Mouse (Mus musculus): Measurements from ENCODE around the gene Zfp385a. TPM values are rescaled to one million over a fixed set of nuclear protein-coding genes. Genes with fewer than 3 reads are reported as not detected.

The Zfp385a gene
- polyA plus RNA-seq, 1 experiment from 2014 or later: 27.5 TPM

GRCm38 (mm10) chr15:103375112-103375800, 35.4 kb upstream of the Zfp385a start:
- 80% methylated on average over 4 of the region's 4 CpGs for WGBS
- H3K9ac ChIP-seq (ENCODE audit: low read length): no peak overlapping the region
- no peak for ATAC-seq (ENCODE audit: insufficient read depth, low FRiP score, low TSS enrichment)

GRCm38 (mm10) chr15:103372461-103372860, 32.6 kb upstream of the Zfp385a start:
- ATAC-seq (ENCODE audit: insufficient read depth, low FRiP score, low TSS enrichment) (no peak), DNase-seq (ENCODE audit: low spot score) (no peak)

More at GRCm38 (mm10) chr15:103375112-103375800, 35.4 kb upstream of the Zfp385a start:
- Histone ChIP-seq H3K27ac (ENCODE audit: low read depth, low read length) (no peak overlapping the region), H3K36me3 (ENCODE audit: control insufficient read depth, insufficient read depth, low read length) (no peaks in the 10 kb centered on the region), H3K4me3 (ENCODE audit: low read depth, low read length) (no peak overlapping the region), H3K27me3 (ENCODE audit: control insufficient read depth, insufficient read depth, low read length) (no peaks in the 10 kb centered on the region), H3K4me2 (ENCODE audit: low read depth) (no peak overlapping the region), H3K4me1 (ENCODE audit: control insufficient read depth, insufficient read depth, low read length) (no peaks in the 10 kb centered on the region), H3K9me3 (ENCODE audit: control insufficient read depth, low read length) (no peaks in the 10 kb centered on the region)
- no peak for DNase-seq (ENCODE audit: low spot score)

GRCm38 (mm10) chr15:103371741-103372140, 31.8 kb upstream of the Zfp385a start:
- no peak for DNase-seq (ENCODE audit: low spot score)
- Histone ChIP-seq H3K4me2 (ENCODE audit: low read depth) (no peak overlapping the region), H3K9ac (ENCODE audit: low read length) (no peak overlapping the region), H3K4me1 (ENCODE audit: control insufficient read depth, insufficient read depth, low read length) (no peaks in the 10 kb centered on the region), H3K27ac (ENCODE audit: low read depth, low read length) (no peak overlapping the region), H3K27me3 (ENCODE audit: control insufficient read depth, insufficient read depth, low read length) (no peaks in the 10 kb centered on the region), H3K4me3 (ENCODE audit: low read depth, low read length) (no peak overlapping the region), H3K36me3 (ENCODE audit: control insufficient read depth, insufficient read depth, low read length) (no peaks in the 10 kb centered on the region), H3K9me3 (ENCODE audit: control insufficient read depth, low read length) (no peaks in the 10 kb centered on the region)
- ATAC-seq (ENCODE audit: insufficient read depth, low FRiP score, low TSS enrichment): no peak
- 96% methylated on average over 1 of the region's 1 CpGs for WGBS

More at GRCm38 (mm10) chr15:103372461-103372860, 32.6 kb upstream of the Zfp385a start:
- Histone ChIP-seq H3K4me3 (ENCODE audit: low read depth, low read length) (no peak overlapping the region), H3K27ac (ENCODE audit: low read depth, low read length) (no peak overlapping the region), H3K36me3 (ENCODE audit: control insufficient read depth, insufficient read depth, low read length) (no peaks in the 10 kb centered on the region), H3K27me3 (ENCODE audit: control insufficient read depth, insufficient read depth, low read length) (no peaks in the 10 kb centered on the region), H3K9ac (ENCODE audit: low read length) (no peak overlapping the region), H3K9me3 (ENCODE audit: control insufficient read depth, low read length) (no peaks in the 10 kb centered on the region), H3K4me1 (ENCODE audit: control insufficient read depth, insufficient read depth, low read length) (no peaks in the 10 kb centered on the region), H3K4me2 (ENCODE audit: low read depth) (no peak overlapping the region)

GRCm38 (mm10) chr15:103371208-103371607, 31.3 kb upstream of the Zfp385a start:
- DNase-seq (ENCODE audit: low spot score) (no peak), ATAC-seq (ENCODE audit: insufficient read depth, low FRiP score, low TSS enrichment) (no peak)
- Histone ChIP-seq H3K27ac (ENCODE audit: low read depth, low read length) (no peak overlapping the region), H3K4me2 (ENCODE audit: low read depth) (no peak overlapping the region), H3K9me3 (ENCODE audit: control insufficient read depth, low read length) (no peaks in the 10 kb centered on the region), H3K4me3 (ENCODE audit: low read depth, low read length) (no peak overlapping the region), H3K36me3 (ENCODE audit: control insufficient read depth, insufficient read depth, low read length) (no peaks in the 10 kb centered on the region), H3K4me1 (ENCODE audit: control insufficient read depth, insufficient read depth, low read length) (no peaks in the 10 kb centered on the region), H3K27me3 (ENCODE audit: control insufficient read depth, insufficient read depth, low read length) (no peaks in the 10 kb centered on the region), H3K9ac (ENCODE audit: low read length) (no peak overlapping the region)
- whole genome bisulfite sequencing: 24% methylated on average over 2 of the region's 2 CpGs

GRCm38 (mm10) chr15:103370462-103370861, 30.6 kb upstream of the Zfp385a start:
- Histone ChIP-seq H3K4me2 (ENCODE audit: low read depth) (no peak overlapping the region), H3K27me3 (ENCODE audit: control insufficient read depth, insufficient read depth, low read length) (no peaks in the 10 kb centered on the region), H3K27ac (ENCODE audit: low read depth, low read length) (no peak overlapping the region), H3K9ac (ENCODE audit: low read length) (no peak overlapping the region), H3K4me3 (ENCODE audit: low read depth, low read length) (no peak overlapping the region), H3K36me3 (ENCODE audit: control insufficient read depth, insufficient read depth, low read length) (no peaks in the 10 kb centered on the region), H3K9me3 (ENCODE audit: control insufficient read depth, low read length) (no peaks in the 10 kb centered on the region), H3K4me1 (ENCODE audit: control insufficient read depth, insufficient read depth, low read length) (peaks cover 3% of the 10 kb centered on the region; the same call in 1 of the 2 replicates)
- DNase-seq (ENCODE audit: low spot score) (no peak), ATAC-seq (ENCODE audit: insufficient read depth, low FRiP score, low TSS enrichment) (no peak)
- 54% methylated on average over 4 of the region's 4 CpGs for WGBS

GRCm38 (mm10) chr15:103369123-103369522, 29.2 kb upstream of the Zfp385a start:
- Histone ChIP-seq H3K9me3 (ENCODE audit: control insufficient read depth, low read length) (no peaks in the 10 kb centered on the region), H3K4me1 (ENCODE audit: control insufficient read depth, insufficient read depth, low read length) (peaks cover 3% of the 10 kb centered on the region; the same call in 1 of the 2 replicates), H3K27ac (ENCODE audit: low read depth, low read length) (no peak overlapping the region), H3K4me3 (ENCODE audit: low read depth, low read length) (no peak overlapping the region), H3K27me3 (ENCODE audit: control insufficient read depth, insufficient read depth, low read length) (no peaks in the 10 kb centered on the region), H3K4me2 (ENCODE audit: low read depth) (no peak overlapping the region), H3K9ac (ENCODE audit: low read length) (no peak overlapping the region), H3K36me3 (ENCODE audit: control insufficient read depth, insufficient read depth, low read length) (no peaks in the 10 kb centered on the region)
- ATAC-seq (ENCODE audit: insufficient read depth, low FRiP score, low TSS enrichment) (no peak), DNase-seq (ENCODE audit: low spot score) (no peak)
- WGBS: 72% methylated on average over 1 of the region's 1 CpGs

- DNase-seq (ENCODE audit: low spot score) (no peak), ATAC-seq (ENCODE audit: insufficient read depth, low FRiP score, low TSS enrichment) (no peak)
- peaks cover 3% of the 10 kb centered on the region; the same call in 1 of the 2 replicates for H3K4me1 ChIP-seq (ENCODE audit: control insufficient read depth, insufficient read depth, low read length)
- H3K27me3 ChIP-seq (ENCODE audit: control insufficient read depth, insufficient read depth, low read length): no peaks in the 10 kb centered on the region
- no peaks in the 10 kb centered on the region for H3K36me3 ChIP-seq (ENCODE audit: control insufficient read depth, insufficient read depth, low read length)
- H3K27ac ChIP-seq (ENCODE audit: low read depth, low read length): no peak overlapping the region
- H3K9ac ChIP-seq (ENCODE audit: low read length): no peak overlapping the region
- H3K4me2 ChIP-seq (ENCODE audit: low read depth): no peak overlapping the region
- H3K9me3 ChIP-seq (ENCODE audit: control insufficient read depth, low read length): no peaks in the 10 kb centered on the region
- WGBS: 92% methylated on average over 4 of the region's 4 CpGs
- no peak overlapping the region for H3K4me3 ChIP-seq (ENCODE audit: low read depth, low read length)
Measured at GRCm38 (mm10) chr15:103368179-103368940, 28.5 kb upstream of the Zfp385a start.

- Histone ChIP-seq H3K4me1 (ENCODE audit: control insufficient read depth, insufficient read depth, low read length) (peaks cover 3% of the 10 kb centered on the region; the same call in 1 of the 2 replicates), H3K4me2 (ENCODE audit: low read depth) (peak within 1 kb of the TSS; percentile 95), H3K27me3 (ENCODE audit: control insufficient read depth, insufficient read depth, low read length) (no peaks in the 10 kb centered on the region), H3K9ac (ENCODE audit: low read length) (peak within 1 kb of the TSS; percentile 78), H3K36me3 (ENCODE audit: control insufficient read depth, insufficient read depth, low read length) (no peaks in the 10 kb centered on the region), H3K27ac (ENCODE audit: low read depth, low read length) (peak within 1 kb of the TSS; percentile 24; the same call in 1 of the 2 replicates), H3K9me3 (ENCODE audit: control insufficient read depth, low read length) (no peaks in the 10 kb centered on the region), H3K4me3 (ENCODE audit: low read depth, low read length) (peak within 1 kb of the TSS; percentile 73)
- ATAC-seq (ENCODE audit: insufficient read depth, low FRiP score, low TSS enrichment) (peak; percentile 64), DNase-seq (ENCODE audit: low spot score) (peak; percentile 66)
- WGBS: under 1% methylated on average over 51 of the region's 51 CpGs
Measured at GRCm38 (mm10) chr15:103366376-103367149, 26.7 kb upstream of the Zfp385a start, which contains the start of gene Itga5. Itga5 (minus strand) TSS chr15:103366763.

All from neural tube, embryonic 11.5 days (tissue).